Mouse (Mus musculus) liver, embryonic 16.5 days (tissue): ENCODE results near the gene Dnaja3. TPM values are rescaled to one million over a fixed set of nuclear protein-coding genes. Genes with fewer than 3 reads are reported as not detected.
"Not testable (repeated sequence)": the region's sequence is repeated elsewhere in the genome, so short reads cannot be mapped to it uniquely, and the experiment has no call there.

Experiments used
- ATAC-seq: fragments of 200-750 bp; cut with Nextera tagmentation; 2 replicates; pipeline ENCODE4 v1.8.0; 2017; ENCODE audit warnings: low read depth, mild to moderate bottlenecking, moderate number of reproducible peaks, moderate library complexity
- H3K27ac ChIP-seq: fragments of 300-500 bp; sonication (generic); 2 replicates; pipeline ENCODE4 v1.5.1; 2014; ENCODE audit warnings: mild to moderate bottlenecking, low read length
- H3K27me3 ChIP-seq: fragments of 300-500 bp; sonication (generic); 2 replicates; pipeline ENCODE4 v1.6.1; 2014; ENCODE audit warnings: low read depth, low read length, mixed read lengths; ENCODE audit not compliant: control insufficient read depth, insufficient read depth
- H3K36me3 ChIP-seq: fragments of 300-500 bp; sonication (generic); 2 replicates; pipeline ENCODE4 v1.6.1; 2014; ENCODE audit warnings: mild to moderate bottlenecking; ENCODE audit not compliant: control insufficient read depth, insufficient read depth
- H3K4me1 ChIP-seq: fragments of 300-500 bp; sonication (generic); 2 replicates; pipeline ENCODE4 v1.6.1; 2014; ENCODE audit warnings: low read depth, low read length, mixed read lengths; ENCODE audit not compliant: control insufficient read depth
- H3K4me2 ChIP-seq: fragments of 300-500 bp; sonication (generic); 2 replicates; pipeline ENCODE4 v1.6.1; 2014; ENCODE audit warnings: low read depth, low read length, mixed read lengths
- H3K4me3 ChIP-seq: fragments of 300-500 bp; sonication (generic); 2 replicates; pipeline ENCODE4 v1.5.1; 2014; ENCODE audit warnings: low read depth, mild to moderate bottlenecking, low read length
- H3K9ac ChIP-seq: fragments of 300-500 bp; sonication (generic); 2 replicates; pipeline ENCODE4 v1.6.1; 2014; ENCODE audit warnings: low read depth, low read length
- H3K9me3 ChIP-seq: fragments of 300-500 bp; sonication (generic); replicated peaks from 2 replicates; pipeline ENCODE4 v1.6.1; 2016; ENCODE audit warnings: low read length; ENCODE audit not compliant: control insufficient read depth
- WGBS: fragments of 180-500 bp; shearing (Covaris S2); extraction: QIAGEN DNeasy Blood & Tissue Kit; methylation state at CpG from one replicate; pipeline ENCODE4 v1.1.7; 2014; ENCODE audit not compliant: insufficient replicate concordance; 5-methylcytosine and 5-hydroxymethylcytosine counted together
- polyA plus RNA-seq: library from polyadenylated mRNA; unstranded; fragments of >200 nt; fragmentation: Nextera tagmentation; extraction: Ambion mirVana; gene quantifications from 2 replicates; pipeline ENCODE4 v1.2.1, GENCODE M21; 2015

Dnaja3 gene
- polyA plus RNA-seq, 1 experiment from 2014 or later, result 46.5 TPM

DNA sequence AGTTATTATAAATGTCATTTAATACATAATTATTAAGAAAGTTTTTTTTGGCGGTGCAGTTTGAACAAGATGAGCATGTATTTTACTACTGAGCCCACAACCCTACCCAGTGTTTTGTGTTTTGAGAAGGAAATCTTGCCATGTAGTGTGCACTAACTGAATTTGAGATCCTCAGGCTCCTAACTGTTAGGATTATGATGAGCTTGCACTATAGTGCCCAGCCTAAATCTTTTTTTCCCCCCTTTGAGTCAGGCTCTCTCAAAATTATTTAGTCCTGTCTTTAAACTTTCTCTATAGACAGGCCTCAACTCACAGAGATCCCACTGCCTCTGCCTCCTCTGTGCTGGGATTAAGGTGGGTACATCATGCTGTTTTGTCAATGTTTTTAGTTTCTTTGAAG lies 87.7 kb downstream of the Dnaja3 start:
- Histone ChIP-seq H3K9me3 (no peaks in the 10 kb centered on the region), H3K27ac (0 out of 2 replicates have a peak overlapping the region, but pooled peaks have one; percentile 11), H3K4me2 (peak overlapping the region; percentile 32; the same call in 1 of the 2 replicates), H3K36me3 (no peaks in the 10 kb centered on the region), H3K4me1 (peaks cover 13% of the 10 kb centered on the region), H3K27me3 (no peaks in the 10 kb centered on the region), H3K4me3 (no peak overlapping the region), H3K9ac (no peak overlapping the region)
- ATAC-seq, result no peak
- 81% methylated on average over 1 of the region's 1 CpGs for WGBS

DNA sequence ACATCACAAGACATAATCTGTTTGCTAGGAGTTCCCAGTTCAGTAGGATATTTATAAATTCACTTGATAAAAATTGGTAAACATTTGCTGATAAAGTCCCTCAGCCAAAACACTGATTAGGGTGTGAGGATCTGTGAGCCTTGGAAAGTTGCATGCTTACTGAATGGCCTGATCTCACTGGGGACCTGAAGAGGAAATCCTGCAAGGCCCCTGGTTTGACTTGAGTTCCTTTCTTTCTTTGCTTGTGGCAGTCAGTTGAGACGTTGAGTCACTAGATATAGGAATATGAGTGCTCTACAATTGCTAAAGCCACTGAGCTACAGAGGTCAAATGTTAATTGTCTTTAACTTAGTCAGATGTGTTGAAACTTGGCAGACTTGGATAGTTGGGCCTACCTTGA lies 88.2 kb downstream of the Dnaja3 start:
- Histone ChIP-seq H3K9me3 (no peaks in the 10 kb centered on the region), H3K9ac (no peak overlapping the region), H3K27me3 (no peaks in the 10 kb centered on the region), H3K4me1 (peaks cover 13% of the 10 kb centered on the region), H3K4me2 (0 out of 2 replicates have a peak overlapping the region, but pooled peaks have one; percentile 32), H3K36me3 (no peaks in the 10 kb centered on the region), H3K27ac (0 out of 2 replicates have a peak overlapping the region, but pooled peaks have one; percentile 11), H3K4me3 (no peak overlapping the region)
- ATAC-seq, result no peak
- 14% methylated on average over 1 of the region's 1 CpGs for WGBS

DNA sequence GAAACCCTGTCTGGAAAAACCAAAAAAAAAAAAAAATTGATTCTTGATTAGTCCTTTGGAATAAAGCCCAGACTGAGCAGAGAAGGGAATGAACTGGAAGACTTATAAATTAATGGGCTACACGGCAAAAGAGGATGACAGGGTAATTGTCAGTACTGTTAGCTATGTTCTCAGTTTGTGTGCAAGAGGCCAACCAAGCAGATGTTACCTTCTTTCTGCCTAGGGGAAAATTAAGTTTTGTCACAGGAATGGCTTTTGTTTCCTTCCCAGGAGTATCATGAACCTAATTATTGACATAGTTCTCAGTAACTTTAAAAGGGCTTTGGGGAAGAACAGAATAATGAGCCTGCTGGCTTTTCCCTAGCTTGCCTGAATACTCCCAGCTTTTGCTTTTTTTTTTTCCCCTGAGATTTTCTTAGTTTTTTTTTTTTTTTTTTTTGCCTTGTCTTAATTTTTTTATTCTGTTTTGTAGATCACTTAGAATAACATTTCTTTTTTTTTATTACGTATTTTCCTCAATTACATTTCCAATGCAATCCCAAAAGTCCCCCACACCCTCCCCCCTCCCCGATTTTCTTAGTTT lies 91.1 kb downstream of the Dnaja3 start:
- Histone ChIP-seq H3K4me1 (peaks cover 13% of the 10 kb centered on the region), H3K27ac (no peak overlapping the region), H3K9ac (no peak overlapping the region), H3K4me2 (no peak overlapping the region), H3K9me3 (no peaks in the 10 kb centered on the region), H3K4me3 (no peak overlapping the region), H3K27me3 (no peaks in the 10 kb centered on the region), H3K36me3 (no peaks in the 10 kb centered on the region)
- no peak for ATAC-seq
- WGBS, result 63% methylated on average over 3 of the region's 3 CpGs

DNA sequence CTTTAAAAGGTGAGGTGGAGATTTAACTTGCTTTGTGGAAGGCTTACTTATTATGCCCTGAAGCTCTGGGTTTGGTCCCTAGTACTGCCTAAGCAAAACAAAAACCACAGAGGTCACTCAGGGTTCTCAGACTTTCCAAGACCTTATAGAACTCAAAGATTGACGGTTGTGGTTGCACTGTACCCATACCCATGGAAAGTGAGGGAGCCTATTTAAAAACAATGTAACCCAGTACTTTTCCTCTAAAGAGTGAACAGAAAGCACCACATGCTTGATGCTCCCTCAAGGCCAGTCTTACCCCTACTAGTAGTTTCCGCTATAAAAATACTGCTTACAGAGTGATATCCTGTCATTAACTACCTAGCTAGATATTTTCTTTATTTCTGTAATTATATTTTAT lies 96.5 kb downstream of the Dnaja3 start:
- Histone ChIP-seq H3K4me1 (no peaks in the 10 kb centered on the region; the same call in 1 of the 2 replicates), H3K9me3 (no peaks in the 10 kb centered on the region)

DNA sequence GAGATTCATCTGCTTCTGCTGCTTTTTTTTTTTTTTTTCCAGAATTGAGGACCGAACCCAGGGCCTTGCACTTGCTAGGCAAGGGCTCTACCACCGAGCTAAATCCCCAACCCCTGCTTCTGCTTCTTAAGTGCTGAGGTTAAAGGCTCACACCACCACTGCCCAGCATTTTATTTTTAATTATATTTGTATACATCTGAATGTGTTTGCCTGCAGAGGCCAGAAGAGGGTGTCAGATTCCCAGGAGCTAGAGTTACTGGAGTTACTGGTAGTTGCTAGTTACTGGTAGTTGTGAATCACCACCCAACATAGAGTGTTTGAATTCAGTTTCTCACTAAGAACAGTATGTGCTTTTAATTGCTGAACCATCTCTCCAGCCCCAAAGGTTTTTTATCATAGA lies 100.2 kb downstream of the Dnaja3 start:
- ATAC-seq, result no peak

More for the DNA sequence above, 96.5 kb downstream of the Dnaja3 start:
- H3K36me3 ChIP-seq, result no peaks in the 10 kb centered on the region
- no peak overlapping the region for H3K9ac ChIP-seq
- ATAC-seq, result no peak
- no peak overlapping the region for H3K27ac ChIP-seq
- no peaks in the 10 kb centered on the region for H3K27me3 ChIP-seq
- no peak overlapping the region for H3K4me2 ChIP-seq
- 49% methylated on average over 2 of the region's 2 CpGs for WGBS
- H3K4me3 ChIP-seq, result no peak overlapping the region

DNA sequence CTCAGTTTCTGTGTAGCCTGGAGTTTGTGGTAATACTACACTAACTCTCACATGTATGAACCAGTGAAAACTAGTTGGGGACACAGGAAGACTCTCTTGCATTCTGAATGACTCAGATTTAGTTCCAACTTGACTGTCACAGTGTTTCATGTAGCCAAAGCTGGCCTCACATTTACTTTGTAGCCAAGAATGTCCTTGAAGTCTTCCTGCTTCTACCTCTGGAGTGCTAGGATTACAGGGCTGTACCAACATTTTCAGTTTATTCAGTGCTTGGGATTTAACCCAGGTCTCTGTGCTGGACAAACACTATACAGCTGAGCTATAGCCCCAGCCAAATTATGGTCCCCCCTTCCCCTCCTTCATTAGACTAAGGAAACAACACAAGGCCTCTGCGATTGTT lies 102.4 kb downstream of the Dnaja3 start:
- Histone ChIP-seq H3K27ac (no peak overlapping the region), H3K4me3 (no peak overlapping the region), H3K9me3 (no peaks in the 10 kb centered on the region), H3K9ac (no peak overlapping the region), H3K36me3 (no peaks in the 10 kb centered on the region), H3K4me2 (no peak overlapping the region), H3K27me3 (no peaks in the 10 kb centered on the region), H3K4me1 (no peaks in the 10 kb centered on the region; the same call in 1 of the 2 replicates)
- WGBS, result 78% methylated on average over 1 of the region's 1 CpGs
- no peak for ATAC-seq

More for the DNA sequence above, 100.2 kb downstream of the Dnaja3 start:
- H3K27ac ChIP-seq, result no peak overlapping the region
- H3K4me3 ChIP-seq, result no peak overlapping the region
- 59% methylated on average over 2 of the region's 2 CpGs for WGBS
- H3K4me1 ChIP-seq, result no peaks in the 10 kb centered on the region; the same call in 1 of the 2 replicates
- H3K36me3 ChIP-seq, result no peaks in the 10 kb centered on the region
- no peaks in the 10 kb centered on the region for H3K27me3 ChIP-seq
- no peak overlapping the region for H3K4me2 ChIP-seq
- H3K9ac ChIP-seq, result no peak overlapping the region
- H3K9me3 ChIP-seq, result no peaks in the 10 kb centered on the region

DNA sequence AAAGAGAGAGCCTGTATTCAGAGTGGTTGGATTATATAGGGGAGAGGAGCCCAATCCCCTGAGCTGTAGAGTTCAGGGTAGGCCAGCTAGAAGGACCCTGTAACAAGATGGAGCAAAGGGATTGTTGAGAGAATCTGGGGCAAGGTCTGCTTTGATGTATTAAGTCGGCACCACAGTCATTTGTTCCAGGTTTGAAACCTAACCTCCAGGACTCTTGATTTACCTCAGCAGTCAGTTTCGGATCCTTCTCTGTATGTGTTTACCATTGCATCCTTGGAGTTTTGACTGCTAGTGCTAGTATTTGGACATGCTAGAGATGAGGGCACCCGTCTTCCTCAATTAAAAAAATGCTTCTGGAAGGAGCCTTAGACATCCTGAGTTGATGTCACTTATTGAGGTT lies 112.4 kb downstream of the Dnaja3 start:
- H3K4me1 ChIP-seq, result peaks cover 2% of the 10 kb centered on the region
- no peak overlapping the region for H3K9ac ChIP-seq
- WGBS, result 74% methylated on average over 3 of the region's 3 CpGs
- H3K9me3 ChIP-seq, result no peaks in the 10 kb centered on the region
- H3K4me3 ChIP-seq, result no peak overlapping the region
- H3K36me3 ChIP-seq, result no peaks in the 10 kb centered on the region
- no peak overlapping the region for H3K4me2 ChIP-seq
- no peak overlapping the region for H3K27ac ChIP-seq
- H3K27me3 ChIP-seq, result no peaks in the 10 kb centered on the region
- ATAC-seq, result no peak

DNA sequence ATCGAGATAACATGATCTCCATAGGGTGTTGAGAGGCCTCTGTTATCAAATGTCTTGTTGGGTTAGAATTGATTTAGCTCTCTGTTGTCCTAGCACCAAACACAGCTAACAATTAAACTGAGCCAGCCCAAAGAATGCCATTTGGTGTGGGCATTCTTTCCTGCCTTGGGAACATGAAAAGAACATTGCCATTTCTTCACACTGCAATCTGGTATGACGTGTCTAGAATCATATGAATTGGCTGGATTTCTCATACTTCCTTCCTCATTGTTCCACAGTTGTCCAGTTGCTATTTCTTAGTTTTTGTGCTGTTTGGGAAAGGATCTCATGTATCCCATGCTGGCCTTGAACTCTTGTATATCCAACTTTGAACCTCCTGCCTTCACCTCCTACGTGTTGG lies 114.3 kb downstream of the Dnaja3 start:
- no peak overlapping the region for H3K4me2 ChIP-seq
- H3K4me1 ChIP-seq, result peaks cover 6% of the 10 kb centered on the region
- no peaks in the 10 kb centered on the region for H3K27me3 ChIP-seq
- H3K9me3 ChIP-seq, result no peaks in the 10 kb centered on the region
- H3K4me3 ChIP-seq, result no peak overlapping the region
- H3K9ac ChIP-seq, result no peak overlapping the region
- no peaks in the 10 kb centered on the region for H3K36me3 ChIP-seq
- ATAC-seq, result no peak
- 62% methylated on average over 3 of the region's 3 CpGs for WGBS
- H3K27ac ChIP-seq, result no peak overlapping the region

DNA sequence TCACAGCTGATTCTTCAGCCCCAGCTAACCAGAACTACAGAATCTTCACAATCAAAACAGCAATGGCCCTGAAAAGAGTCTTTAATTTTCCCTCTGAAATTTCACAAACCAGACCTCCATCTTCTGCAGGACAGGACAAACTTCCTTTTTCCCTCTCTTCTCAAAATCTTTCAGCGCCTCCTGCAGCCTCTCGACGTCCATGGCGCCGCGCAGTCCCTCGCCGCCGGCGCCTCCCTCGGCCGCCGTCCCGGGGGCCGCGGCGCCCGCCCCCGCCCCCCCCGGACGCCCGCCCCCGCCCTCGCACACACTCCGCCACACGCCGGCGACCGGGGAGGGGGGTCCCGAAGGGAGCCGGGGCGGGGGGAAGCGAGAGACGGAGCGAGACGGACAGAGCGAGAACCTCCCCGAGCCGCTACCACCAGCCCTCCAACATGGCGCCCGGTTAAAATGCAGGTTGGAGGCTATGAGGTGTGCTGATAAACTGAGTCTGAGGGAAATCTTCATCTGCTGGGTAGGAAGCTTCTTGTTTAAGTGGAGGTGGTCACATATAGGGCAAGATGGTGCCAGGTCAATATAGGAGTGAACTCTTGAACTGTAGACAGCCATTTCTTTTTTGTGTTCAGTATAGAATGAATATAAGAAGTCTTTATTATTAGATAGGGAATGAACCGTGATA lies 117.0 kb downstream of the Dnaja3 start:
- peak overlapping the region; percentile 63 for H3K27ac ChIP-seq
- H3K9me3 ChIP-seq, result not testable (repeated sequence)

More for the DNA sequence above, 117.0 kb downstream of the Dnaja3 start:
- peak; percentile 81 for ATAC-seq
- peak overlapping the region; percentile 57 for H3K4me2 ChIP-seq
- H3K4me1 ChIP-seq, H3K36me3 ChIP-seq, H3K27me3 ChIP-seq: not testable (repeated sequence)
- WGBS, result 1% methylated on average over 23 of the region's 42 CpGs
- peak overlapping the region; percentile 55; the same call in 1 of the 2 replicates for H3K9ac ChIP-seq
- H3K4me3 ChIP-seq, result peak overlapping the region; percentile 58
